Mouse (Mus musculus) spleen, embryonic (tissue): ENCODE measurements around the gene Plp1.

ENCODE experiments used
- CTCF ChIA-PET: fragments of 350-600 bp; sonication (Branson Sonifier 250); formaldehyde crosslinking; loops from one replicate; lab custom pipeline; 2022; lab: Charles Lee

Gene Plp1

GRCm38 (mm10) chrX:136822371-136822770, at the start of gene Plp1:
Gene Plp1, plus strand, starts transcription at chrX:136822671.
- CTCF ChIA-PET = no interaction called here

- CTCF ChIA-PET = no interaction called here
These were observed 49.4 kb upstream of the Plp1 start for GRCm38 (mm10) chrX:136773035-136773434.

- CTCF ChIA-PET = no interaction called here
These were observed 44.4 kb upstream of the Plp1 start for GRCm38 (mm10) chrX:136778046-136778445.

- CTCF ChIA-PET = no interaction called here
These were observed 43.2 kb upstream of the Plp1 start for GRCm38 (mm10) chrX:136779262-136779661.

GRCm38 (mm10) chrX:136780041-136780440, 42.4 kb upstream of the Plp1 start, which contains the start of gene Glra4:
Gene Glra4, minus strand, starts transcription at chrX:136780141.
- CTCF ChIA-PET = no interaction called here

- CTCF ChIA-PET = no interaction called here
These were observed 33.0 kb upstream of the Plp1 start for GRCm38 (mm10) chrX:136789446-136789845.

- CTCF ChIA-PET = no interaction called here
These were observed 25.2 kb upstream of the Plp1 start for GRCm38 (mm10) chrX:136797223-136797622.

GRCm38 (mm10) chrX:136819752-136820151, 2.7 kb upstream of the Plp1 start:
- CTCF ChIA-PET = no interaction called here

GRCm38 (mm10) chrX:136820250-136820649, 2.2 kb upstream of the Plp1 start:
- CTCF ChIA-PET = no interaction called here

GRCm38 (mm10) chrX:136825016-136825415, 2.5 kb downstream of the Plp1 start:
- CTCF ChIA-PET = no interaction called here

GRCm38 (mm10) chrX:136828610-136829009, 6.1 kb downstream of the Plp1 start:
- CTCF ChIA-PET = no interaction called here

- CTCF ChIA-PET = no interaction called here
These were observed 27.8 kb downstream of the Plp1 start for GRCm38 (mm10) chrX:136850300-136850699.

- CTCF ChIA-PET = no interaction called here
These were observed 45.9 kb downstream of the Plp1 start, which contains the start of gene Rab9b for GRCm38 (mm10) chrX:136868061-136869040. Gene Rab9b, minus strand, starts transcription at chrX:136868755.
